Mouse (Mus musculus) gastrocnemius, postnatal 10 days (tissue): Measurements from ENCODE around the gene Atxn1. TPM values are rescaled to one million over a fixed set of nuclear protein-coding genes. Genes with fewer than 3 reads are reported as not detected.

Experiments
- DNase-seq: peaks from one replicate; pipeline ENCODE4 v3.0.0; 2021; ENCODE audit warnings: mixed read lengths
- total RNA-seq, 2 experiments: library from RNA; stranded (reverse); gene quantifications; 2 replicates each; pipeline ENCODE4 v1.2.3; 2021

Gene Atxn1
- total RNA-seq, 2 experiments from 2014 or later = 27.7 to 33.5 TPM

DNA sequence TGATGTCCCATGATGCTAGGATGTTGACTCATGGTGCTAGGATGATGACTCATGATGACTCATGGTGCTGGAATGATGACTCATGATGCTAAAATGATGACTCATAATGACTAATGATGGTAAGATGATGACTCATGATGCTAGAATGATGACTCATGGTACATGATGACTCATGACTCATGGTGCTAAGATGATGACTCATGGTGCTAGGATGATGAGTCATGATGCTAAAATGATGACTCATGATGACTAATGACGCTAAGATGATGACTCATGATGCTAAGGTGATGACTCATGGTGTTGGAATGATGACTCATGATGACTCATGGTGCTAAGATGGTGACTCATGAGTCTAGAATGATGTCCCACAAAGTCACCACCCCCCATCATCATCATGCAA, 341.0 kb downstream of the Atxn1 start:
- DNase-seq = no peak

DNA sequence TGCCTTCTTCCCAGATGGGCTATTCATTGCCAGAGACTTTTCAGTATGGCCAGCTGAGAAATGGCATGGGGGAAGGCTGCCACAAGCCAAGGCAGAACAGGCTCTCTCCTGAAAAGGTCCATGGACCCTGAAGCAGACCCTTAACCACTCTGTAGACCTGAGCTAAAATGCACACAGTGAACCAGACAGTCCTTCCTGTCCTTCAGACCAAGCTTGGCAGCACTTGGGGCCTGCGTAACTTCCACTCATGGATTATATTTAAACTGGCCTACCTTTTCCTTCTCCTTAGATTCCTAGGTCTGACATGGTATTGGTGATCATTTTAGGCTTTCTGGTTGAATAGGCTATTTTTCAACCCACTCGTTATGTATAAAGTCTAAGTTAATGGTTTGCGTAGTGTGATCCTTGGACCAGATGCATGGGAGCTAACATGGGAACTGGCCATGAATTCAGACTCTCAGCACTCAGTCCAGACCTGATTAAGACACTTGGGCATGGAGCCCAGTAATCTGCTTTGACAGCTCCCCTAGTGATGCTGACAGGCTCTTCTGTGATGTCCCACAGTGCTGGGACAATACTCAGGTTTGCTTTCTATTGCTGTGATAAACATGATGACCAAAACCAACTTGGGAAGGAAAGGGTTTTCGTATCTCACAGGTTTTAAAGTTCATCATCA, 341.8 kb downstream of the Atxn1 start:
- no peak for DNase-seq

DNA sequence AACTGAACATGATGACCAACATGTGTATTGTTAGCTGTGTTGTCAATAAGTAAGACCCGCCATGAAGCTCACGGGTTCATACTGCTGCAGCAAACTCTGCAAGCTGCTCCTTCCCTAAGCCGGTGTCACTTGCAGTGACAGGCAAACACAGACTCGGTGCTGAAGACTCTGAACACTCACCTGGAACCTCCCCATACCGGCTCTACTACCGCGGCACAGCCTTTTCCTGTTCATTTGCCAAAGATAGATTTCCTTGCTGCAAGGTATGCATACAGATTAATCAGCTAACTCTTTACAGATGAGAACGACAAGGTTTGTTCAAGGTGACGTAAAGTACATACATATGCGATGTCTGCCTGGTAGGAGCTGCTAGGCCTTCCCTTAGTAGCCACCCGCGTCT, 344.1 kb downstream of the Atxn1 start:
- no peak for DNase-seq

DNA sequence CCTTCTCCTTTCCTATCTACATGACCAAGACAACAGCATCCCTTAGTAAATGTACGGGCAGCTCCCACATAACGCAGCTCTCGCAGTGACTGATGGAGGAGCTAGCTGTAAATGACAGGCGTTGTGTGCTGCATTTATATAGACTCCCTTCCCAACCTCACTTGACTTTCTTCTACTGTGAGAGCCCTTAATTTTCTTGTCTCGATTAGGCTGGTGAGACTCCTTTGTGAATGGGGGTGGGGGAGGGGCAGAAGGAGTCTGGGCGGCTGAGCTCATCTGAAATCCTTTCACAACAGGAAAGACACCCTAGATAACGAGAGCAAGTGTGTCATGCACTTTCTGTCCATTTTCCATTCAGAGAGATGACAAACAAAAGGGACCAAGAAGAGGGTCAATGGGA, 344.5 kb downstream of the Atxn1 start:
- DNase-seq = no peak

DNA sequence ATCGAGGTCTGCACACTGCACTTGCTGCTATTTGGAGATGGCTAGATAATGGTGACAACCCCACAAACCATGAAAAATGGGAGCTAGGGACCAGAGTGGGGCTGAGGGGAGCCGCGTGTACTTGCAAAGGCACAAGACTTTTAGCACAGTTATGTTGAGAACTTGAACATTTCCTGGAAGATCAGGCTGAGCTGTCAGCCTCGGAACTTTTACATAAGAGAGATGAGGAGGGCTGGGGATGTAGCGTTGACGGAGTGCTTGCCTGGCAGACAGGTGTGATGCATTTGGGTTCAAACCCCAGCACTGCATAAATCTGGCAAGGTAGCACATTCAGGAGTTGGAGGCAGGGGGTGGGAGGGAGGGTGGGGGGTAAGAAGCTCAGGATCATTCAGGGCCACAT, 346.8 kb downstream of the Atxn1 start:
- DNase-seq = no peak

DNA sequence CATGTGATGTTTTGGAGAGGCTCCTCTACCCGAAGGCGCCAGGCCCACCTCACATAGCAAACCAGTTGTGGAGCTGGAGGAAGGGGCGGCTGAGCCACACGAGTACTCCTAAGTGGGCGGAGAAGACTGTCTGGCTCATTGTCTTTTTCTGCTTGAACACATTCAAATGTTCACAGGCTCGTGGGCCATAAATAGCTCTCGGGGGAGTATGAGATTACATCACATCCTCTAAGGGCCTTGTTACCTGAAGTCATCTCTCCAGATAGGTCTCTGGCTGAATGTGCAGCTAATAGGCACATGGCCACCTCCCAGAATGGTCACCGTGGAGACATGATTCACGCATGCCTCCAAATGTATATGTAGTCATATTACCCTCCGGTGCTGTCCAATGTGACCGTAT, 350.0 kb downstream of the Atxn1 start:
- DNase-seq = no peak

DNA sequence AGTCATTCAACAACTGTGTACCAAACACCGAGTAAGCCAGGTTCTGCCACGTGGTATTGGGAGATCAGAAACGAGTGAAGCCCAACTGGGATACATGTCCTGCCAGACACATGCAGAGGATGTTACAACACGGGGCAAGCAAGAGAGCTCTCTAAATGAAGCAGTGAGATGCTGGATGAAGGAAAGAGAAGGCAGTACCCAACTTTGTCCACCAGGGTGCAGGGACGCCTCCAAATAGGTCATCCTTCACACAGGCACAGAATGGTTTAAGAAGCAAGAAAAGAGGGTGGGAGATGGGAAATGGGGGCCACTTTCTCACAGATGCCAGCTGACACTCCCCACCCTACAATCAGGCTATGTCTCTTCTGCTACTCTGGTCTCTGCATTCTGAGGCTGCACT, 351.5 kb downstream of the Atxn1 start:
- peak; percentile 32 for DNase-seq

DNA sequence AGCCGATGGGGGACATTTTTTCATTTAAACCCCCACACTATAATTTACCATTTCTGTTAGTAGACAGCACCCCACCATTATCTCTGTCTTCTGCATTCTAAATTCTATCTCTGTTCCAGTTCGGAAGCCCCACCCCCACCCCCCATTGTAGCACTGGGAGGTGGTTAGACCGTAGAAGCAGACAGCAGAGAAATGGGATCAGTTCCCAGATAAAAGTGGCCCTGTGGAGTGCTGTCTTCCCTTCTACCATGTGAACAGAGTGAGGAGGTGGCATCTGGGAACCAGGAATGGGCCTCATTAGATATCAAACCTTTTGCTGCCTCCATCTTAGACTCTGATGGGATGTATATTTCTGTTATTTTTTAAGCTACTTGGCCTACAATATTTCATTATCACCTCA, 353.3 kb downstream of the Atxn1 start:
- DNase-seq = no peak

DNA sequence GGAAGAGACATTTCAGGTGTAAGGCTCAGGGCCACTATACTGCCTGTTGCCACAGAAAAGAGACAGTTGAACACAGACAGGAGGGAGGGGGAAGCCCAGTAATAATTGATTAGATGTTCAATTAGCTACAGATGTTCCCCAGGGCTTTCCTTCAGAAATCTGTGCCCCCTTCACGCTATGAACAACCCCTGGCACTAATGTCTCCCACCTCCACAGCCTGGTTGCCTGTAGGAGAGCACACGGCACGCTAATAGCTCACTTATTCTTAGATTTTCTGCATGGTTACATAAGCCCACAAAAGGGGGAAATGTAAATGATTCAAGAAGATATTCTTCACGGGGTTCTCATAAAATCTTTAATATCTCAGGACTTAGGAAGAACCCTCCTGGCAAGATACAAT, 355.3 kb downstream of the Atxn1 start:
- no peak for DNase-seq

DNA sequence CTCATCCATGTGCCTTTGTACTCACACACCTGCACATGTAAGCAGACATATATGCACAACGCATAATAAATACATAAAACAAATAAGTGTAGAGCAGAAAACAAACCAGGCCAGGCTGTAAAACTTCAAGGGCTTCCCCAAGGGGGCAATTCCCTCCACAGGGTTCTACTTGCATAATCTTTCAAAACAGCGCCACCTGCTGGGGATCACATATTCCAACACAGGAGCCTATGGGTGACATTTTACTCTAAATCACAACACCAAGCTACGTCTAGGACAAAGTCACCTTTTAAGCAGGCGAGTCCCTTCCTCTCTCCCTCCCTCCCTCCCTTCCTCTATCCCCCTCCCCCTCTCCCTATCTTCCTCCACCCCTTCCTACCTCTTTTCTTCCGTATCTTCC, 356.2 kb downstream of the Atxn1 start:
- no peak for DNase-seq

DNA sequence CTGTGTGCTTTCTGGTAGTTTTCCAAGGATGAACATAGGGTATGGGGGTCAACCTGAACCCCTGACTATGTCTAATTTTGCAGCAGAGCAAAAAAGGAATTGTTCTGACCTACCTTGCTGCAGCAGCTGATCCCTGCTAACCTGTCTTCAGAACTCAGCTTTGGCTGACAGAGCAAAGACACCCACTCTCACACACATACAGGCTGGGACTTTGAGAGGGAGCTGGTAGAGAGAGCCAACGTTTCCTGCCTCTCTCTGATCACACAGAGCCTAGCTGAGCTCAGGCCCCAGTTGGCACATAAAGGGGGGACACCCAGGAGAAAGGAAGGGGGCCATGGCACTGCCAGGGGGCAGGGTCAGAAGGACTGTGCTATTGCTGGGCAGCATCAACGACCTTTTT, 356.9 kb downstream of the Atxn1 start:
- no peak for DNase-seq

DNA sequence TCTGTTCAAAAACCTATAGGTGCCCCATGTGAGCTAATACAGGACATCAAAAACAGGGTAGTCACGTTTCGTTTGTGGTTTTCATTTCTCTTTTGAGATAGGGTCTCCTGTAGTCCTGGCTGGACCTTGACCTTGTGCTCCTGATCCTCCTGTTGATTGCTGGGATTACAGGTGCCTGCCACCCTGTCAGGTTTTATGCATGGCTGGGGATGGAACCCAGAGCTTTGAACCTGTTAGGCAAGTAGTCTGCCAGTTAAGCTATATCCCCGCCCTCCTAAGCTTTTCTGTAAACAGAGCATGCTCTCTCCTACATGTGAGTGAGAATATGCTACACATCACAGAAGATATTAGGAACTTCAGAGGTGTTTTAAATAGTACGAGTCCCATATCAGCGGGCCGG, 361.2 kb downstream of the Atxn1 start:
- DNase-seq = no peak

DNA sequence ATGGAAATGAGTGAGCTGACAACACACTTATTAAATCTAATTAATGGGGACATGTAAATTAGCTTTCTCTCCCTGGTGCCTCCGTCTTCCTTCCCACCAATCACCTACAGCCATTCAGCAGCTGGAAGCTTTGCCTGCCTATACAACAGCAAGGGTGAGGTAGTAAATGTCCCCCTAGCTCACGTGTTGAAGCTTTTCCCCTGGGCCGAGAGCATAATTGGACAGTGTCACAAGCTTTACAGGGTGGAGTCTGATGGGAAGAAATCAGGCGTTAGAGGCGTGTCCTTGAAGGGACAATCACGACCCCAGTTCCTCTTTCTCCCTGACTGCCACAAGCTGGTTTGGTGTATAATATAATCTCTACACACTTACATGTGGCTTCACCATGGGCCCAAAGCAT, 364.4 kb downstream of the Atxn1 start:
- DNase-seq = no peak

DNA sequence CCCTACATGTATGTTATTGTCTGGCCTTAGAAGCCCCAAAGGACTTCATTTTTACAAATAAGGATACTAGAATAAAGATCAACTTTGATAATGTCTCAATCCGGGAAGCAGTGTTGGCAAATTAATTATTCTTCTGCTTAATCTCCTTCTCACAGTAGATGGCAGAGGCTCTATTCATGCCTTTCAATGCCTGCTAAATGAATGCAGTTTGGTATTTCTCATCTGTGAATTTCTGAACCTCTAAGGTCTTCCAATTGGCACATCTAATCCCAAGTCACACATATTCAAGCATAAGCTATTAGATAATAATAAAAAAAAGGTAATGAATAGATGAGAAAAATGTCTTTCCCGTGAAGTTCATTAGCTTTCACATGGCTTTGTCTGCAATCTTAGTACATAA, 365.0 kb downstream of the Atxn1 start:
- no peak for DNase-seq

DNA sequence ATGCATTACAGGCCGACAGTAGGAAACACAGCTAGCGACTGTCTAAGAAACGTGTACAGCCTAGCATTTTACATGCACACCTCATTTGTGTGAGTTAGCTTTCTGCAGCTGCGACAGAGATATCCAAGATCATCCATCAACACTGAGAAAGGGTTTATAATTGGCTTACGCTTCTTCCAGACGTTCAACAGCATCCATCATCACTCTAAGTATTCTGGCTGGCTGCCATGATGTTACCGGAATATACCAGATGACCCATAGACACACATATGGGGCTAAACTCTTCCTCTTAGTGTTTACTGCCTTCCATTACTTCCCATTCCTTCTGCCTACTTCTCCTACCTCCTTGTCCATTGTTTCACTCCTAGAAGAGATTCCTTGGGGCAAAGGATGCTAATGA, 369.4 kb downstream of the Atxn1 start:
- DNase-seq = no peak

DNA sequence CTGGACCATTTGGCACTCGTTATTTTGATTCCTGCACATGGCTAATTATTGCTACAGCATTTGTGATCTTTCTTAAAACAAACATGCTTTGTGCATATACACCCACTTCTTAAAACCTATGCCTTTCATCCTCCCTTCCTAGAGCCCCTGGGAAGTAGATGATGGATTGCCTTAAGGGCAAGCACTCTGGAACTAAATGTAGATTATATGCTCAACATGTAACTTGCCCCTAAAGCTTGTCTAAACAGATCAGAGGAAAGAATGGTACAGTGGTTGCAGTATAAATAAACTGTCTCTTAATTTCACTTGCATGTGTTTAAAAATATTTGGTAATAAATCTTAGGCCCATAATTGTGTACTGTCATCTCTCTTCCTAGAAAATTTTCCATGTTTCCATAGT, 370.9 kb downstream of the Atxn1 start:
- no peak for DNase-seq

DNA sequence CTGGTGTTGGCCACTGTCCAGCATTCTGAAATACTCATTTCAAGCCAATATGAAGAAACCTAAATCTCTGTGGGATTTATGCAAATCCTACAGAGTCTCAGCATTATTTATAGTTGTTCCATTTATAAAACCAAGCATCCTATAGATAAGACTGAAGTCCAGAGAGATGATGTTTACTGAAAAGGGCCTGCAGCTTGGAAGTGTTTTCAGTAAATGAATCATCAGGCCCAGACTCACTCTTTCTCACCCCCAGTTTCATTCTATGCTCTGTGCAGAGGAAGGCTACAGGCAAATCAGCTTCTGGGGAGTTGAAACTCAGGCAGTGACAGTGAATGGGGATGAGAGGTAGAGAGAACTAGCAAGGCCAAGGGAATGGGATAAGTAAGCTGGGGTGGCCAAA, 373.9 kb downstream of the Atxn1 start:
- DNase-seq = no peak

DNA sequence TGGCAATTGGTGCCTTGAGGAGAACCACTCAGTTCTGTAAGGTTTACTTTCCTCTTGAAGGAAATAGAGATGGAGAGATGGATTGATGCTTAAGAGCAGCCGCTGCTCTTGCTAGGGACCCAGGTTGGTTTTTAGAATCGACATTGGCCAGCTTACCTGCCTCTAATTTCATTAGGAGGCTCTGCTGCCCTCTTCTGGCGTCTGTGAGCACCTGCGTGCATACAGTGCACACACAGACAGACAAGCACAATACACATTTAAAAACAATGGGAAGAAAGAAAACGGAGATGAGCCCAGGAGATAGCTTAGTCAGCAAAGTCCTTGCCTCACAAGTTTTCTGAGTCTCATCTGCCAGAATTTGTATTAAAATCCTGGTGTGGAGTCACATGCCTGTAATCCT, 381.7 kb downstream of the Atxn1 start:
- DNase-seq = no peak

DNA sequence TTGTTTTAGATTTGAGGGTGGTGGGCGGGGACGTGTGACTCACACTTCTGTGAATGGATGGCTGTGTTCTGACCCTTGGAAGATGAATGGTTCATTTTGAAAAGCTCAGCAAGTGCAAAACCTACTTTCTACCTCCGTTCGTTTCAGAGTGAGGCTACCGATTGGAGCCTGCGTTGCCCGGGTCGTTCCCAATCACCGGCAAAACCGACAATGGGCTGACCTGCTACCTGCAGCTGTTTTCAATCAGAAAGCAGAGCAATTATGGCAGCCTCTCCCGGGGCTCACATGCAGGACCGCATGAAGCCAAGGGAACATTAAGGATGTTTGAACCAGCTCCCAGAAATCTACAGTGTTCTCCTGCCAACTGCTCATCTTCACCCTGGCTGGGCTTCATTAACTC, 382.5 kb downstream of the Atxn1 start:
- no peak for DNase-seq

DNA sequence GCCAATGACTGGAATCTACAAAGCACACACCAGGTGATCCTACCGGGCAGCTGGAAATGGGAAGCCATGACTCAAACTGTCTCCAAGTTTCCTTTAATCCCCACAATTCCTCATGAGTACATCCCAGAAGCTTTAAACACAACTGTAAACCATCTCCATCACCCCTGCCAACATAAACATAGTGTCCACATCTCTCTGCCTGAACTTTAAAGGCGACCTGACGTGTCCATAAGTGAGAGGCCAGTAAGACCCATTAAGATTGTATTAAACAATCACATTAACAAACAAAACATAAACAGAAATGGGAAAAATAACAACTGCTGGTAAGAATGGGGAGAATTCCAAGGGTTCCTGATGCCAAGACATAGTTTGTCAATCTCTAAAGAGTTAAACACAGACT, 385.1 kb downstream of the Atxn1 start:
- no peak for DNase-seq

DNA sequence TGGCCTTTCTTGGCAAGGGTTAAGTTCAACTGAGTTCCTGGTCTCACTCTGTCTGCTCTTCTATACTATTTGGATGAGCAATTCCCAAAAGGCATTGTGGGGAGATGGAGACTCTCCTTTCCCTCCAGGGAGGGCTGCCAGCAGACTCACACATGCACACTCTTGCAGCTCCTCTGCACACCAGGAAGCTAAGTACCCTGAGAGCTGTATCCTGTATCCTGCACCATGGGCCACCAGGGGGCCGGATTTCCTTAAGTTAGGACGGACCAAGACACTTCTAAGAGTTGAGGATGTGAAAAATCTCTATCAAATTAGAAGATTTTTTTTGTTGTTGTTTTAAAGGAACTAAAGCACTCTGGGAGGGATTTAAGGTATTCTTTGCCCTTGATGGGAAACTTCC, 387.0 kb downstream of the Atxn1 start:
- DNase-seq = peak; percentile 37

DNA sequence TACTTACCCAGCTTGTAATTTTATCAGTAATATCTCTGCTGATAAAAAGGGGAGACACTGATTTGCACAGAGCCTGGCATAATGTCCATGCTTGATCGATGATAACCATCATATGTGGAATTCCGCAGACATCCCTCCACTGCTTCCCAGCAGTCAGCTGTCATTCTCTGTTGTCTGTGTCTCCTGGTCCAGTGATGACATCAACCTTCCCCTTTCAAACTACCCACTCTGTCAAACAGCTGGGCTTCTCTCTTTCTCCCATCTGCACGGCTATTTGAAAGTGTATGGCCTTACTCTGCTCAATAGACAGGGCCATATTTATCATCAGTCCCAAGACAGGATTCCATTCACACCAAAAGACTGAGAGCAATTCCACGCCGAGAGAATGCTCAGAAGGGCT, 387.4 kb downstream of the Atxn1 start:
- no peak for DNase-seq

DNA sequence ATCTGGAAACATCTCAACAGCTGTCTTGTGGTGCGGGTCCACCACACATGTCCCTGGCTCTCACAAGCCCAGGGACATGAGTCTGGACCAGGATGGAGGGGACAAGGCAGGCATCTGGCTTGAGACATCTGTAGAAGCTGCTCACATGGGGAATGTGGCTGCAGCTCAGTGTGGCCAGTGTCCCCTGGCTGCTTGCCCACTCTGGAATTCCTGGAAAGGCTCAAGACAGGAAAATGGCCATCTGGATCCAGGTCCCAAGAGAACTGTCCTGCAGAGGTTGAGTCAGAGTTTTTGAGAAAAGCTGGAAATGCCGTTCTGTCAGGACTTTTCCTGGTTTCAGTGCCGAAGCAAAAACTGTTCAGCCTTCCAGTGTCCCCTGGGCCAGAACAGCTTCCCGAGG, 388.6 kb downstream of the Atxn1 start:
- DNase-seq = peak; percentile 83

DNA sequence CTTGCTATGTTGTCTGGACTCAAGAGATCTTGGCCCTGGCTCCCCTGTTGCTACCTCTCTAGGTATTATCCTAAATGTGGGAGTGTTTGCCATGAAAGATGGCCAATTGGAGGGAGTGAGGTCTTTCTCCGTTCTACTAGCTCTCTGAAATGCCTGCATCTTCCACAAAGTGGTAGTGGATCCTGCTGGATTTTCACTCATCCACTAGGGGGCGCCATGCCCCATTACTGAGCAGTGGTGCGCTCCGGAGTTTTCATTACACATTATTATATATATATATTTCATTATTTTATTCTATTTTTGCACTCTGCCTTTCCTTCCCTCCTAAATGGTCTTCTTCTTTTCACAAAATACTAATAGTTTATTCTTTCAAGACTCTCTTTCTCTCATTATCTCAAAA, 392.0 kb downstream of the Atxn1 start:
- DNase-seq = peak; percentile 77

DNA sequence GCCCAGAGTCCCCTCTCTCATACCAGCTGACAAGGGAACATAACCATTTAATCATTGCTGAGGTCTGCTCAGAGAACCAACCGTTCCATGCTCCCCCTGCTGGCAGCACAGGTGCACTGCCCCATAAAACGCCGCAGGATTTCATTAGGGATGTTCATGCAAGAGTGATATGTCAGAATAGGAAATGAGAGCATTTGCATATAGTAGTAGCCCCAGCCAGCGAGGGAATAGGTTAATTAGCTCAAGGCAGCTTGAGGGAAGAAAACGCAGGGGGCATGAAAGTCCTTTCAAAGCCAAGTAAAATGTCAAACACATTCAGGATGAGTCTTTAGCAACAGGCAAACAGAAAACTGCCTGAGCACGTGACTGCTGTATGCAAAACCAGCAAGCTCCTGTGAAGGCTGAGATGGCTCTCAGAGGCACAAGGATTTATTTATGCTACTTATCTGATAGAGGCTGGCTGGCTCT, 393.0 kb downstream of the Atxn1 start:
- peak; percentile 80 for DNase-seq
